ENCODE assay signal across 8 mouse cellular contexts in the genomic region with DNA sequence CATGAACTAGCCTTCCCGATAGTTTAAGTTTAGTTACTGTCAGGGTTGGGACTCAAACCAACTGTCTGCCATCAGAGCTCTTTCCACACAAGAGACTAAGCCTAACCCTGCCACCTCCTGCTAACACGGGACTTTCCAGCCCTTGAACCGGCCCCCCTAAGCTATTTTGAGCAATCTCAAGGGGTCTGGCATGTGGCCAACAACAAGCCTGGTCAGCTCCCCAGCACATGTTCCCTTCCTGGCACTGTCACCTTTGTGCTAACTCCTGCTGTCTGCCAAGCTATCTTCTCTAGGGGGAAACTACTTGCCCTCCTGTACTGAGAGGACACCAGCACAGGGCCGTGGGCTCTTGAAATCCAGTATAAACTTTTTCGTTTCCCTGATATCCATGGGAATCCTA.
DNase-seq lines count a peak whose midpoint lies in the region; ATAC-seq and TF ChIP-seq lines count a peak whose summit lies in the region.

No protein-coding gene starts in this region.

- DNase-seq in CH12.LX (ENCODE audit: extremely low read depth), result peak; percentile 63
- peak; percentile 24 for DNase-seq in gastrocnemius, postnatal 14 days
- peak; percentile 8 to 10 for DNase-seq in kidney, postnatal 36 days
- no peak for DNase-seq in yolk sac, embryonic 10.5 days (ENCODE audit: low spot score)
- no peak for DNase-seq in left cerebral cortex, postnatal 10 days (ENCODE audit: extremely low spot score in 1 of 2, low spot score in 2 of 2)
- DNase-seq in c-Kit-positive CD71-positive TER-119-positive erythroid progenitor cells, embryonic 14.5 days (ENCODE audit: low spot score), result no peak

- no peak; the same call in 1 of the 2 replicates for TF ChIP-seq RAD21 in CH12.LX (IDR thresholded peaks at IDR 0.05; ENCODE audit: low read depth, low read length)

- dilution Hi-C loops in CH12.LX (cut with MboI; ENCODE audit: extremely low pct_ligation_motif_present, extremely low pct_unique_long_range_greater_than_20kb, low sequenced_read_pairs), result no loop called here

- no peak overlapping the region for H3K27ac ChIP-seq in intestine, embryonic 15.5 days
- no peak overlapping the region for H3K27ac ChIP-seq in intestine, postnatal 0 days (ENCODE audit: low read depth, low read length)
- peak overlapping the region; percentile 73; the same call in 1 of the 2 replicates for H3K27ac ChIP-seq in CH12.LX (ENCODE audit: insufficient read depth, low read depth)

- intact Hi-C loops in gastrocnemius, postnatal 14 days (cut with DNase I; ENCODE audit: low total_unique reads), result no loop called here
- intact Hi-C loops in left cerebral cortex, postnatal 10 days (cut with DNase I), result no loop called here

- no peaks in the 10 kb centered on the region for H3K4me1 ChIP-seq in intestine, embryonic 15.5 days (replicated peaks)
- H3K4me1 ChIP-seq in intestine, postnatal 0 days (replicated peaks; ENCODE audit: control insufficient read depth, insufficient read depth, low read length), result no peaks in the 10 kb centered on the region
- H3K4me1 ChIP-seq in CH12.LX (ENCODE audit: control insufficient read depth in 1 of 2, insufficient read depth in 2 of 2), result peaks cover 15 to 29% of the 10 kb centered on the region in 2 experiments

- H3K9ac ChIP-seq in intestine, embryonic 15.5 days, result no peak overlapping the region
- H3K9ac ChIP-seq in intestine, postnatal 0 days (ENCODE audit: low read depth, low read length), result no peak overlapping the region
- H3K9ac ChIP-seq in CH12.LX (ENCODE audit: insufficient read depth, low read depth), result no peak overlapping the region

- no peak for TF ChIP-seq POLR2A in CH12.LX (IDR thresholded peaks at IDR 0.05; ENCODE audit: low read depth, low read length)

- H3K4me3 ChIP-seq in intestine, embryonic 15.5 days (replicated peaks), result no peak overlapping the region
- no peak overlapping the region for H3K4me3 ChIP-seq in intestine, postnatal 0 days (ENCODE audit: low read depth, low read length)
- H3K4me3 ChIP-seq in CH12.LX (replicated peaks in 1 of 3; ENCODE audit: low read depth in 2 of 3, low read length in 2 of 3, poor library complexity in 1 of 3), result no peak overlapping the region

- H3K79me2 ChIP-seq in CH12.LX (replicated peaks; ENCODE audit: control insufficient read depth, extremely low read depth, insufficient read depth, poor library complexity, severe bottlenecking), result no peaks in the 10 kb centered on the region

- no peak overlapping the region for H3K4me2 ChIP-seq in intestine, embryonic 15.5 days (replicated peaks)
- no peak overlapping the region for H3K4me2 ChIP-seq in intestine, postnatal 0 days (replicated peaks; ENCODE audit: low read depth)
- H3K4me2 ChIP-seq in CH12.LX (ENCODE audit: insufficient read depth, low read depth, poor library complexity, severe bottlenecking), result 0 out of 2 replicates have a peak overlapping the region, but pooled peaks have one; percentile 18

- H3K9me3 ChIP-seq in intestine, embryonic 15.5 days, result no peaks in the 10 kb centered on the region
- H3K9me3 ChIP-seq in intestine, postnatal 0 days (ENCODE audit: control insufficient read depth), result no peaks in the 10 kb centered on the region
- no peaks in the 10 kb centered on the region for H3K9me3 ChIP-seq in CH12.LX (replicated peaks; ENCODE audit: low read length)

- 0 out of 2 replicates have a peak, but pooled peaks have one; percentile 34 for ATAC-seq in intestine, embryonic 15.5 days
- ATAC-seq in intestine, postnatal 0 days, result no peak

- in situ Hi-C loops in CH12.LX (cut with MboI; ENCODE audit: low pct_ligation_motif_present, low pct_unique_long_range_greater_than_20kb, low sequenced_read_pairs), result no loop called here

- TF ChIP-seq CTCF in intestine, postnatal 0 days (IDR thresholded peaks at IDR 0.05; ENCODE audit: low read depth), result no peak
- no peak for TF ChIP-seq CTCF in CH12.LX (conservative IDR thresholded peaks at IDR 0.05 in 1 of 2, IDR thresholded peaks at IDR 0.05 in 1 of 2; ENCODE audit: low read depth in 2 of 2, low read length in 2 of 2)

- H3K36me3 ChIP-seq in intestine, embryonic 15.5 days, result no peaks in the 10 kb centered on the region
- H3K36me3 ChIP-seq in intestine, postnatal 0 days (ENCODE audit: control insufficient read depth, insufficient read depth), result no peaks in the 10 kb centered on the region
- H3K36me3 ChIP-seq in CH12.LX (replicated peaks in 1 of 2; ENCODE audit: control insufficient read depth in 1 of 2, insufficient read depth in 1 of 2, low read length in 1 of 2), result peaks cover 0 to 3% of the 10 kb centered on the region in 2 experiments

- no peaks in the 10 kb centered on the region for H3K27me3 ChIP-seq in intestine, embryonic 15.5 days (replicated peaks)
- H3K27me3 ChIP-seq in intestine, postnatal 0 days (replicated peaks; ENCODE audit: control insufficient read depth, insufficient read depth, low read length), result no peaks in the 10 kb centered on the region
- H3K27me3 ChIP-seq in CH12.LX (replicated peaks), result no peaks in the 10 kb centered on the region

- peak; percentile 36; the same call in 1 of the 2 replicates for TF ChIP-seq EP300 in CH12.LX (IDR thresholded peaks at IDR 0.05; ENCODE audit: low read length)

- WGBS in intestine, embryonic 15.5 days, result 60% methylated on average over 5 of the region's 5 CpGs
- 54% methylated on average over 5 of the region's 5 CpGs for WGBS in intestine, postnatal 0 days

TF ChIP-seq in CH12.LX, 34 proteins besides CTCF, POLR2A, EP300 and RAD21:
- peak; percentile 84 for TF ChIP-seq MYC (IDR thresholded peaks at IDR 0.05; ENCODE audit: low read depth, low read length)
- no peak for TF ChIP-seq UBTF (IDR thresholded peaks at IDR 0.05; ENCODE audit: low read depth, low read length)
- TF ChIP-seq POLR2AphosphoS2 (IDR thresholded peaks at IDR 0.05; ENCODE audit: low read depth, low read length), result no peak
- TF ChIP-seq CHD2 (IDR thresholded peaks at IDR 0.05; ENCODE audit: low read length), result no peak
- TF ChIP-seq MAX (IDR thresholded peaks at IDR 0.05; ENCODE audit: low read length), result peak; percentile 49; the same call in 1 of the 2 replicates
- peak; percentile 39; the same call in 1 of the 2 replicates for TF ChIP-seq IRF4 (IDR thresholded peaks at IDR 0.05; ENCODE audit: low read depth, low read length)
- TF ChIP-seq MEF2A (IDR thresholded peaks at IDR 0.05; ENCODE audit: borderline replicate concordance, low read depth, low read length), result peak; percentile 98
- no peak for TF ChIP-seq NRF1 (IDR thresholded peaks at IDR 0.05; ENCODE audit: low read depth, low read length)
- TF ChIP-seq BHLHE40 (IDR thresholded peaks at IDR 0.05; ENCODE audit: low read depth, low read length), result peak; percentile 93
- peak; percentile 79; the same call in 1 of the 2 replicates for TF ChIP-seq CHD1 (IDR thresholded peaks at IDR 0.05; ENCODE audit: low read depth, low read length)
- TF ChIP-seq ZKSCAN1 (IDR thresholded peaks at IDR 0.05; ENCODE audit: borderline replicate concordance, low read depth, low read length), result no peak
- TF ChIP-seq TCF12 (IDR thresholded peaks at IDR 0.05; ENCODE audit: low read depth, low read length), result peak; percentile 74; the same call in 1 of the 2 replicates
- TF ChIP-seq ETS1 (conservative IDR thresholded peaks at IDR 0.05; ENCODE audit: low read depth, low read length), result peak; percentile 55; the same call in 1 of the 2 replicates
- TF ChIP-seq MXI1 (IDR thresholded peaks at IDR 0.05; ENCODE audit: low read depth, low read length), result no peak
- TF ChIP-seq SIN3A (IDR thresholded peaks at IDR 0.05; ENCODE audit: low read length), result no peak
- no peak for TF ChIP-seq USF1 (IDR thresholded peaks at IDR 0.05; ENCODE audit: low read depth, low read length)
- no peak for TF ChIP-seq PAX5 (IDR thresholded peaks at IDR 0.05; ENCODE audit: low read length)

Comparison
In these comparisons a context has a peak if more than half of its experiments do, and no peak if none do; other contexts are left out.
1. DNase-seq: peak in CH12.LX (single experiment), gastrocnemius, postnatal 14 days (single experiment) and kidney, postnatal 36 days (2 of 2); none in yolk sac, embryonic 10.5 days (single experiment), left cerebral cortex, postnatal 10 days (0 of 2) and c-Kit-positive CD71-positive TER-119-positive erythroid progenitor cells, embryonic 14.5 days (single experiment).